Mouse (Mus musculus): ENCODE measurements around the gene Mrpl39.

Gene Mrpl39

DNA sequence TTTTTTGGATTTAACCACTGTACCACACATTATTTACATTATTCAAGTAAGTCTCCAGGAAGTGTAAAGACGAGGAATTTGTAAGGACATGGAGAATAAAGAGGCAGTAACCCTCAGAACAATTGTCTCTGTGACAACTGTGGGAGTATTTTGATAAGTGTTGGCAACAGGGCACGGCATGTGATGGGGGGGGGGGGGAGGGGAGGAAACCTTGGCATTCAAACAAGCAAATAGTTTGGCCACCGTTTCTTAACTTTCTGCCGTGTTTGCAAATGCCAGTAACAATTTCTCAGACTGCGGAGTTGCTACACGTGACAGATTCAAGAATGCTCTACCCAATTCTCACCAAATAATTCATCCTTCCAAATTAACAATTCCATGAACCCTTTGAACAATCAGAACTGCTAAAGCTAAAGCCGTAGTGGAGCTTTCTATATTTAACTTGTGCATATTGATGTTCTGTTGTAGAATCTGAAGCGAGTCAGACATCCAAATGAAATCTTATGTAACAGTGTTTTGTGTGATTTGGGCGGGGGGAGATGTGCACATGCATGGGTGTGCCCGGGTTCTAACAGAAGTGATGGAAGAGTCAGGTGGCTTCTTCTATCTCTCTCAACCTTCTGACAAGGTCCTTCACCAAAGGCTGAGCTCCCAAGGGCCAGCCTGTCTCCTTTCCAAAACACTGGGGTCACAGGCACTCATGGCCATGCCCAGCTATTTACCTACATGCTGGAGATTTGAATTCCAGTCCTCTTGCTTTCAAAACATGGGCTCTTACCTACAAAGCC, 9.4 kb upstream of the Mrpl39 start:
- no peak for DNase-seq (ENCODE audit: extremely low spot score, low spot score)

DNA sequence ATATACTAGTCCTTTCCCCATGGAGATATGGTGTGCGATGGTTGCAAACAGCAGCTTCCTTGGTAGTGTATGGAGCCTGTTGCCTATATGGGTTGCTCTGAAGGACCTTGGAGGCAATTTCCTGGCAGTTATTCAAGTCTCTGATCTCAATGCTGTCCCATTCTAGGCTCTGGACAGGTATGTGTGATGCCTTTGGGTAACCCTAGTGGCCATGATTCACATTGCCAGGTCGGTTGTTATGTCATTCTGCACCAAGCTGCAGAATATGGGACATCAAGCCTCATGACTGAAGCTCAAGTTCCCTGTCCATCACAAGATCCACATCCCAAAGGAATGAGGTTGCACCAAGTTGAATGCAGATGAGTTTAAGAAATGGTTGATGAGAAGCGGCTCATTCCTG, 1.8 kb upstream of the Mrpl39 start:
- no peak for DNase-seq (ENCODE audit: extremely low spot score, low spot score)

DNA sequence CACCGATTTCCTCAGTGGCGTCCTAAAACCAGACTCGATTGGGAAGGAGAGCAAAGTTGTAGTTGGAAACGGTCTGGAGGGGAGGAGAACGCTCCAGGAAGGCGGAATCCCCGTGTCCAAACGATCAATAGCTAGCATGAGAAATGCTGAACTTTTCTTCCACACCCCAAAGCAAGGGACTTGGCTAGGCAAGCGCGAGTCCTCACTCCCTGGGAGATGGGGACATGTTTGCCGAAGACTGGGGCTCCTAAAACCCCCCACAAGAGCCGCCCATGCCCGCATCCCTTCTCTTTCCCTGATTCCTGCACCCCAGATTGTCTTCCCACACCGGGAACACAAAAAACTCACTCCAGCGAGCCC, 756 bp downstream of the Mrpl39 start:
- DNase-seq (ENCODE audit: extremely low spot score, low spot score), result no peak

DNA sequence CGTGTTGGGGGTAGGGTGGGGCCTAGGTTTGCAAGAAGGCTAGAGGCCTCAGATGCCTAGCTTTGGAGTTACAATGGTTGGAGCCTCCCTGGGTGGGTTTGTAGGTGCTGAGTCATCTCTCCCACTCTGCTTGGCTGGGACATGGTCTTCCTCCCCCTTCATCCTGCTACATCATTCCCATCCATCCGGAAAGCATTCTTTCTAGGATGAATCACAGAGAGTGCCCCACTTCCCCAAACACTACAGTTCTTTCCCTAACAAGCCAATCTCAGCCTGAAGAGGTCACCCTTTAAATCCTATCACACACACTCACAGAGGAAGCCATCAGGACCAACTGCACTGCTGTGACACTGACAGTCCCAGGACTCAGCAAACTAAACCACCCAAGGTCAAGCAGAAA, 14.9 kb downstream of the Mrpl39 start:
- DNase-seq (ENCODE audit: extremely low spot score, low spot score), result no peak

DNA sequence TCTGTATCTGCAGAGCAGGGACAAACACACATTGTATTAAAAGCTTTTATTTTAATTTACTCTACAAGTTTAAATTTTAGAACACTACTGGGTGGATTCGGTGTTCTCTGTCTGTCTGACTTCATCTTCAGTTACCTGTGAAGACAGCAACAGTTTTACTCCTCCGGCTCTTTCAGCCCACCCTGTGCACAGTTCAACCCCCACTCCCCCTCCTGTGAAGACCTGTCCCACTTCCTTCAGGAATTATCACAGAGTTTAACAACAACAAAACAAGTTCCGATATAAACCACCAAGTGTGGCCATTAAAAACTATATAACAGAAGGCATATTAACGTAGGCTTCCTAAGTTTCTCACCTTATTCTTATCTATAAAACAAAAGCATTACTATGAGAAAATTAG, 17.3 kb downstream of the Mrpl39 start:
- no peak for DNase-seq (ENCODE audit: extremely low spot score, low spot score)

DNA sequence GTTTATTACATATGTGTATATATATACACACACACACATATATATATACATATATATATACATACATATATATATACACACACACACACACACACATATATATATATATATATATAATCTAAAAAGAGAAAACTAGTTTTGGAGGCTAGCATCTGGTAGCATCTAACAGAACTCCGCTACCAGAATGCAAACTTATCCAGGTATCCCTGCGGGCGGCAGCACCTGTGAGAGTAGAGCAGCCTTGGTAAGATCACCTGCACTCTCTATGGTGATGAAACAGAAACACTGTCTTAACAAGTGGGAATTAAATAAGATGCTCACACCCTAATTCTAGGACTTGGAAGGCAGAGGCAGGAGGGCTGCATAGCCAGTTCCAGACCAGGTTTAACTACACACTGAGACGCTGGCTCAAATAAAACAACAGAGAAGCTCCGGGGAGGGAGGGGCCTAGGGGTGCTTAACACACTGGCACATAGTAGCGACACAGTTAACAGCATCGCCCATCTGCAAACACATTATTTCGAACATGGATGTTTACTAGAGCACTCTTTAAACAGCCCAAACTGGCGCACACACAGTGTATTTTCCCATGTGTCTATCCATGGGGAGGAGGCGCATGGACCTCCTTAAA, 17.8 kb downstream of the Mrpl39 start:
- DNase-seq (ENCODE audit: extremely low spot score, low spot score), result no peak

DNA sequence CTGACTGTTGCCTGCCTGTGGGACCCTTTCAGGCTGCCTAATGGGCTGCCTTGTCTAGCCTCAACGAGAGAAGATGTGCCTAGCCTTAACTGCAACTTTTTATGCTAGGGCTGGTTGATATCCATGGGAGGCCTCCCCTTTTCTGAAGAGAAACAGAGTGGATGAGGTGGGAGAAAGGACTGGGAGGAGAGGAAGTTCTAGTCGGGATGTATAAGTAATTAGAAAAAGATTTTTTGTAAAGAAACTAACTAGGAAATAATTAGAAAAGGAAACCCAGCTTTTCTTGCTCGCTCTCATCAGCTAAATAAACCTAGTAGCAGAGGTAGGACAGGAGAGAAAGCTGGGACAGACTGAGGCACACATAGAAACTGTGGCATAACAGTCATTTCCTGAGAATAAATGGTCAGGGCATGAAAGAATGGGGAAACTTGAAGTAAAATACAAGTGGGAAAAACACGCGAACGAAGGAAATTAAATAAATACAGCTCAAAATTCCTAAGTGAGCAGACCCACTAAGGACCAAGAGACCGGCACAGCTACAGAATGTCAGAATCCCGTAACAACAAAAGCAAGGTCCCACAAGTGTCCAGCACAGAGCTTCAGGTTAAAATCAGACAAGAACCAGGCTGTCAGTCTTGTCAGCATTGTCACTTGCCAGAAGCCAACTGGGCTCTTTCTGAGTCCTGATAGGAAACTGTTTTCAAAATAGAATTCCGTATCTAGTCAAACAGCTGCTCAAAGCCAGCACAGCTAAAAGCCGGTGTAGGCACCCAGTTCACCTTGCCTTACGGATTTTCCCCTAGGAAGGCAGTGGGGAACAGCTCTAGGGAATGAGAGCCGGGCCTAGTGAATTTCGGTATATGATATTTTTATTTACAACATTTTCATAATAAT, 18.6 kb downstream of the Mrpl39 start:
- DNase-seq (ENCODE audit: extremely low spot score, low spot score), result no peak

DNA sequence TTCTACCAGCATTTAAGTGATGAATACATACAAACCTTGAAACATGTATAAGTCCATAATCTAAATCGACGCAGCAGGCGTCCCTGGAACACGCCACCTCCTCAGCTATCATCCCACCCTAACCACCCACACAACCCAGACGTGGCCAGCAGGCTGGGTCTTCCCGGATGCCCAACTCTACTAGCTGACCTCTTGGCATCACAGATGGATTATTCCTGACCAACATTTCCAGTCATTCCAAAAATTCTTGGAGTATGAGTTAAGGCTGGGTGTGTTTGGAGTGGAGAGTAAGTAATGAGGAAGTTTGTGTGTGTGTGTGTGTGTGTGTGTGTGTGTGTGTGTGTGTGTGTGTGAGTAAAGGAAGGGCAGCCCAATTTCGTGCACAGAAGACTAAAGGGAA, 19.3 kb downstream of the Mrpl39 start:
- DNase-seq (ENCODE audit: extremely low spot score, low spot score), result no peak

DNA sequence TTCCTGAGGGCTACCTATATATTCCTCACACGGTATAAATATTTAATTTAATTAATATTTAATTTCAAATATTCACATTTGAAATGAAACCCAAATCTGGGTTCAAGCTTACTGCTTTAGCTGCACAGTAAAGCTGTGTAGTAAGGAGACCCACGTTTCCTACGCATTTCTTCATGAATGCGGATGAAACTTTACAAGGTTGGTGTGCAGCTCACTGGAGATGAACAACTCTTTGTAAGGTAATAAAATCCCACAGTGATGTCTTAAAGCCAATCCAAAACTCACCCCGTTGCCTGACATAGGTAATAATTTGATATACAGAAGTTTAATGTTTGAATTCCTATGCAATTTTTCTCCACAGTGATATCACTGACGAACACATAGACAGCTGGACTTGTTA, 20.6 kb downstream of the Mrpl39 start:
- no peak for DNase-seq (ENCODE audit: extremely low spot score, low spot score)

DNA sequence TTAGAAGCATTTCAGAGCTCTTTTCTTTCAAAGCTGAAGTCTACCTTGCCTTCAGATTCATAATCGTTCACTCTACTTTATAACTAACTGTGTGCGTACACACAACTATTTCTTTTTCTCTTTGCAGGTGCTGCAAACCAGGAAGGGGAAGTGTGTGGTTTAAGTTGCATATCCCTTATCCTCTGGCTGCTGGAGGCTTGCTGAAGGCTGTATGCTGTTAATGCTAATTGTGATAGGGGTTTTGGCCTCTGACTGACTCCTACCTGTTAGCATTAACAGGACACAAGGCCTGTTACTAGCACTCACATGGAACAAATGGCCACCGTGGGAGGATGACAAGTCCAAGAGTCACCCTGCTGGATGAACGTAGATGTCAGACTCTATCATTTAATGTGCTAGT, 21.6 kb downstream of the Mrpl39 start:
- no peak for DNase-seq (ENCODE audit: extremely low spot score, low spot score)

DNA sequence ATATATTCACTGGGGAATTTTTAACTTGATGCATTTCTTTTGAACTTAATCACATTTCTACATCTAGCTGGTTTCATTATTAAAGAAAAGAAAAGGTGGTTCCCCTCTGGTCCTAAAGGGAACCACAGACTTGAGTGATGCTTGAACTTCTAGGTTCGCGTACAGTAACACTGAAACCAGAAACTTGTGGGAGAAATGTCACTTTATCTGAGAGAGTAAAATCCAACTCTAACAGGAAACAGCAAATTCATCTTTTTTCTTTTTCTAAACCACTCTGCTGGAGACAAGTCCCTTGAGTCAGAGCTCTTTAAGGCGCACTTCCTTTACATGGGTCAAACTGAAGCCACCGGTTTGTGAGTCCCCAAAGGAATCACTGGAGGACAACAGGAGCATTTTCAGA, 22.4 kb downstream of the Mrpl39 start:
- no peak for DNase-seq (ENCODE audit: extremely low spot score, low spot score)

DNA sequence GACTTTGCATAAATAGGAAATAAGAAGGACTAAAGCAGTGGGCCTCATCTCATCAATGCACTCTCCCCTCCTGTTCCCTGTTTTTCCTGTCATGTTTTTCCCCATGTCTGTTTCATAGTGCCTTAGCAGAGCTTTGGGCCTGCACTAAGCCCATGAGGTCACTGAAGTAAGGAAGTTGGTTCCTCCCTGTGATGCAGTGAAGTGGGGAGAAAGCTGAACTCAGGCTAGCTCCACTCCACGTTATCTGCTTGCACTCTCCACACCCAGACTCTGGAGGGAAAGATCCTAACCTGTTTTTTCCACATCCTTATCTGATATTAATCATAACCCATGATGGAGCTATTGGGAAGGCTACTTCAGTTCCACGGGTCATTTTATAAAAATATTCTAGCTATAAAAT, 26.9 kb downstream of the Mrpl39 start:
- DNase-seq (ENCODE audit: extremely low spot score, low spot score), result no peak

DNA sequence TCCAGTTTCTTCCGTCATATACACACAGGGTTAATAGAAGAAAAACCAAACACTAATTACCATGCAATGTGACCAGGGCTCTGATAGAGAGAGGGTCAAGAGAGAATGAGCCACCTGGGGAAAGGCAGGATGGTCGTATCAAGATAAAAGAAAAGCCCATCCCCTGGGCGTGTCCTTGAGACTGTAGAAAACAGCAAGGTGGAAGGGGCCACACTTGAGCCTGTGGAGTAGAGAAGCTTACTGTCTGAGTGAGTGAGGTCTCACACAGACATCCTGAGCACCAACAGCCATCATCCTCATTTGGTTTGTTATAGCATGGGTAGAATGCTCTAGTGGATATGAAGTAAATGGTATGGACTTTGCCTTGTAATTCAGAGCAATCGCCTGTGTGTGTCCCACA, 27.7 kb downstream of the Mrpl39 start:
- no peak for DNase-seq (ENCODE audit: extremely low spot score, low spot score)

DNA sequence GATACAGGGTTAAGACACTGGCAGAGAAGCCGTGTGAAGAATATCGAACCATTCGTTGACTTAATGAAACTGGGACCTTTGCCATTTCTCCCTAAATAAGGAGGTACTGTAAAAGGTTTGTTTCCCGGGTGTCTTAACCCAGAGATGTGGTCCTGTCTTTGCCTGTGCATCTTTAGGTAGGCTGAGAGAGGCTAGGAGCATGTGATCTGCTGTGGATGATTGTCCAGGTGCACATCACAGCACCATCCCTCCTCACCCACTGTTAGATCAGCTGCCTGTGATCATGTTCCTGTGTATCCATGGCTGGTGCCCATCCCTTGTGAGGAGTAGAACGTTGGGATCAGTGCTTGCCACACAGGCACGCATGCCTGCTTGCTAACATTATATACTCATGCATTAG, 29.0 kb downstream of the Mrpl39 start:
- no peak for DNase-seq (ENCODE audit: extremely low spot score, low spot score)

DNA sequence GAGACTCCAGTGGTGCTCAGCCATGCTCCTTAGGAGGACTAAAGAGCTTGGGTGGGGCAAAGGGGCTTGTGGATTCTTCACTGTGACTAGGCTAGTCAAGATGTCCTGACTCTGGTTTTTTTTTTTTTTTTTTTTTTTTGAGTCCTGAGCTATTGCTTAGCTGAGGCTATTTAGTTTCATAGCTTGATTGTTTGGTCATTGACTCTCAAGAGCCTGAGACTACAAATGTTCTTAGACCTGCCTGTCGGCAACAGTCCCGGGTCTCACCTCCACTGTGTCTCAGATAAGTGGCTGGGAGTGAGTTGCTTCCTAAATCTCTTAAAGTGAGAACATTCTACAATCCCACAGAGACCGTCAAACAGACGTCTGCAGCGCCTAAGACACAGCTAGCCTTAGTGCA, 30.0 kb downstream of the Mrpl39 start:
- no peak for DNase-seq (ENCODE audit: extremely low spot score, low spot score)

DNA sequence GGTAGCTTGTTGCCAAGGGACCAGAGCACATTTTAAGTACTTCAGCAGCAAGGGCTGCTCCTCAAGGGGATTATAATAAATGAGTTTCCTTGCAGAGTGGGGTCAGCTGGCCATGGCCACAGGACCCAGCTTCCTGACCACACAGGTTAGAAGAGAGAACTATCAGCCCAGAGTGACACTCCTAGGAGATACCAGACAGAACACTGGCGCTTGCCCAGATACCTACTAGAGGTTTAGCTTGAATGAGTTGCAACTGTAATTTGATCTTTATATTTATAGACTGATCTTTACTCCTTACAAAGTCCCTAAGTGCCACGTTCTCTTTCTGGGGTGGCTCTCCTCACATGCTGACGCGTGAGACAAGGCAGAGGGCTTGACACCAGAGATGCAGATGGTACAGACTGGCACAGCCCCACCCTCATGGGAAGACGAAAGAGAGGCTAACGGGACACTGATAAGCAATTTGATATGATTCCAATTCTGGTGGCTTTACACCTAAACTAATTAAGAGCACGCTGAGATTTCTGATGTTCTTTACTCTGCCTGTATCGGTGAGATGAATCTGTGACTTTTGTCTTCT, 30.8 kb downstream of the Mrpl39 start:
- DNase-seq (ENCODE audit: extremely low spot score, low spot score), result no peak

DNA sequence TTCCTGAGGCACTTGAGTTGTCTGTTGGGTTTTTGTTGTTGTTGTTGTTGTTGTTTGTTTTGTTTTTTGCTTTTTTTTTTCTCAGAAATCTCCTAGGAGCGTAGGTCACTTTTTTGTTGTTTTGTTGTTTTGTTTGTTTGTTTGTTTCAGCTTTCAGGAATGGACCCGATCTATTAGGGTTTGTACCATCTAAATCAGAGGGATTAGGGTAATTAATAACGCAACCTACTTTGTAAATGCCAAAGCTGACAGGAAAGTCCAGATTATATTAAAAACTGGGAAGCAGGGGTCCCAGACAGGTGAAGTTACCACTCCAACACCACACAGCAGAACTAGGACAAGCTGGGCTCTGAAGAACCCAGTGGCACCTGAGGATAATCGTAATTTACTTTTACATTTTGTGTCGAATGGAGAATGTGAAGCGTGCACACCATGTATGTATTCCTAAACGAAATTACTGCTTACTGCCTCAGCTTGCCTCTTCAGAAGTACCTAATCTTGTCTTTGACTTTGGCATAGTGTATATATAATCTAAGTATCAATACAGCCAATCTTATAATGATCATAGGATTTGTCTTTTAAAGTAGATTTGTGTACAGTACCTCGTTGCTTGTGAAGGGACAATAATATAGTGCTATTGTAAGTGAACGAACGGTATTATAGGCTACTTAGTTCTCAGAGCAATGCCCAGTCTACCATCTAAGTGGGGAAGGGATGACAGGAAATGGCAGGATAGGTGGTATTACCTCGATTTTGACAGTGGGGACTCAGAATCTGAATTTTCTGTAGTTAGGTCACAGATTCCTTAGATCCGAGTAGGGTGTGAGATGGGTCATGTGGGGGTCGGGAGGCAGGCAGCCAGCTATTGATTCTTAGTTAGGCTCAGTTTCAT, 31.5 kb downstream of the Mrpl39 start:
- DNase-seq (ENCODE audit: extremely low spot score, low spot score), result no peak

DNA sequence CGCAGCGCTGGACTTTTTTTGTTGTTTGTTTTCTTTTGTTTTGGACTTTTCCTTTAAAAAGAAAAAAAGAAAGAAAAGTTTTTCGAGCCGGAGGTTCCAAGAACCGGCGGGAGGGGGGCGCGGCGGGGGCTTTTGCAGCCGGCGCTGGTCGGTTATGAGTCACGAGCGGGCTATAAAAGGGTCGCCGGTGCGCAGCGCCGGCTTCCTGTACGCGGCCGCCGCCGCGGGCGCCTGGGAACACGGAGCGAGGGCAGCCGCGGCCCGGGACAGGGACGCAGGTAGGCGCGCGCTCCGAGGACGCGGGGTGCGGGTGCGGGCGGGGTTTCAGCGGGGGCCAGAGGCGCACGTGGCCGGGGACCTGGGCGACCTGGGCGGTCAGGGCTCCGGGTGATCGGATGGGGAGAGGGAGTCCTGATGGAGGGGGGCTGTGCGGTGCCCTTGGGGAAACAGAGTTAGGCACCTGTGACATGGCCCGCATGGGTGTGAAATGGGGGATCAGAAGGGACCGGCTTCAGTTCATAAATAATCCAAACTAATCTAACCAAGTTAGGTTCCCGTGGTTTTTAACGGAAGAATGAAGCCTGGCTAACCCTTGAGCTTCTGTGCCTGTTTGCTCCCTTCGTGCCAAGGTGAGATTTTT, 32.3 kb downstream of the Mrpl39 start:
- peak; percentile 68 for DNase-seq (ENCODE audit: extremely low spot score, low spot score)

DNA sequence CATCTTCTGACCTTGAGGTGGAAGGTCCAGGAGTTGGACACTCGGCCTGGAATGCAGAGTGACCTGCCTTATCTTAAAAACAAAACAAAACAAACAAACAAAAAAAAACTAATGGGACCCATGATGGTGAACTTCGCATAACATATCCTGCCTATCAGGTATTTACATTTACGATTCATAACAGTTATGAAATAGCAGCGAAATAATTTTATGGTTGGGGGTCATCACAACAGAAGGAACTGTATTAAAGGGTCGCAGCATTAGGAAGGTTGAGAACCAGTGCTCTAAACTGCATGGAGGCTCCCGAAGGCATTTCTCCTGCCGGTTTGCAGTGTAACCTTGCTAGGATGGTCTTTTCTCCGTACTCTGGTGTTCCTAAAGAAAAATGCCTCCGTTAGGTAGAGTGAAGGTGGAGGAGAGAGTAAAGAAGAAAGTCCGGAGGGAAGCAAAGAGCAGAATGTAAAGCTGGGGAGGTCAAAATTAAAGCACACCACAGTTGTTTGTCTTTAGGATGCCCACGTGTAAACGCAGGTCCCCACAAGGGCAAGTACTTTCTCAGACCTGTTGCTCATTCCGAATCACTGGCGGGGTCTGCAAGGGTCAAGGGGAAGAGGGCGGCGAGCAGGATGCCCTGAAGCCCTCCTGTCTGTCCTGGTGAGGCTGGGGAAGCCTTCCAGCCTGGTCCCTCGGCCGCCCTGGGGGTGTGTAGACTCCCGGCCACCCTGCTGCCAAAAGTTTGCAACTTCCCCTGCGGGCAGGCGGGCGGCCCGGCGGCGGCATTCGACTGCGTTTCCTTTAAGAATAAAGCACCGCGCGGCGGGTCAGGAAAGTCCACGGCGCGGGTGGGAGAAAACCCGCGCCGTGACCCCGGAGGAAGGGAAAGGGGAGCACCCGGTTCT, 33.1 kb downstream of the Mrpl39 start:
- DNase-seq (ENCODE audit: extremely low spot score, low spot score), result peak; percentile 65
